In genomic region chr9:67759163-67759955, GRCm38 (mm10) we compare ENCODE assay signal across 8 mouse cellular contexts. TPM values are rescaled to one million over a fixed set of nuclear protein-coding genes. Genes with fewer than 3 reads are reported as not detected.
DNase-seq lines count a peak whose midpoint lies in the region; ATAC-seq and TF ChIP-seq lines count a peak whose summit lies in the region.

C2cd4b (plus strand) TSS chr9:67759437.

- no peaks in the 10 kb centered on the region for H3K4me1 ChIP-seq in kidney, adult 2 months (ENCODE audit: control insufficient read depth, insufficient read depth, low read length)
- peaks cover 5% of the 10 kb centered on the region; the same call in 1 of the 2 replicates for H3K4me1 ChIP-seq in limb, embryonic 14.5 days (ENCODE audit: control insufficient read depth, insufficient read depth, low read length)
- H3K4me1 ChIP-seq in midbrain, postnatal 0 days (ENCODE audit: insufficient read depth, low read length) = no peaks in the 10 kb centered on the region

- TF ChIP-seq POLR2A in kidney, adult 2 months (IDR thresholded peaks at IDR 0.05; ENCODE audit: low read depth, low read length) = no peak
- peak; percentile 44; the same call in 1 of the 2 replicates for TF ChIP-seq POLR2A in limb, embryonic 14.5 days (IDR thresholded peaks at IDR 0.05; ENCODE audit: borderline replicate concordance, extremely low read depth, insufficient read depth, insufficient read length)

- 2% methylated on average over 49 of the region's 49 CpGs for WGBS in kidney, adult 2 months
- 1% methylated on average over 49 of the region's 49 CpGs for WGBS in limb, embryonic 14.5 days
- WGBS in midbrain, postnatal 0 days = 1% methylated on average over 49 of the region's 49 CpGs

- H3K27ac ChIP-seq in left cerebral cortex, adult 2 months = peak within 1 kb of the TSS; percentile 90
- no peak within 1 kb of the TSS for H3K27ac ChIP-seq in kidney, adult 2 months (ENCODE audit: insufficient read depth, low read depth, low read length)
- H3K27ac ChIP-seq in limb, embryonic 14.5 days (replicated peaks; ENCODE audit: low read depth, low read length) = no peak within 1 kb of the TSS
- H3K27ac ChIP-seq in midbrain, postnatal 0 days (ENCODE audit: low read depth, low read length) = peak within 1 kb of the TSS; percentile 65

- H3K9me3 ChIP-seq in limb, embryonic 14.5 days (ENCODE audit: control insufficient read depth, low read length) = no peaks in the 10 kb centered on the region
- no peaks in the 10 kb centered on the region for H3K9me3 ChIP-seq in midbrain, postnatal 0 days (ENCODE audit: low read length)

- peak within 1 kb of the TSS; percentile 65 for H3K4me3 ChIP-seq in left cerebral cortex, adult 2 months
- peak within 1 kb of the TSS; percentile 36; the same call in 1 of the 2 replicates for H3K4me3 ChIP-seq in kidney, adult 2 months (ENCODE audit: insufficient read depth, low read depth, low read length)
- H3K4me3 ChIP-seq in limb, embryonic 14.5 days (replicated peaks; ENCODE audit: low read length) = peak within 1 kb of the TSS; percentile 60
- peak within 1 kb of the TSS; percentile 63 for H3K4me3 ChIP-seq in midbrain, postnatal 0 days (ENCODE audit: low read depth, low read length)

- intact Hi-C loops in left cerebral cortex, adult 2 months (cut with DNase I) = loop anchor here (2.0 to 10.0 kb wide), 3 partner anchors 43 to 213 kb away; no protein-coding TSS in a partner anchor
- intact Hi-C loops in left cerebral cortex, postnatal 4 days (cut with DNase I) = no loop called here

- ATAC-seq in limb, embryonic 14.5 days (ENCODE audit: low FRiP score, low read depth) = 0 out of 2 replicates have a peak, but pooled peaks have one; percentile 31
- 0 out of 2 replicates have a peak, but pooled peaks have one; percentile 44 for ATAC-seq in midbrain, postnatal 0 days (ENCODE audit: low FRiP score)

- H3K36me3 ChIP-seq in kidney, adult 2 months (ENCODE audit: control insufficient read depth, insufficient read depth, low read length) = no peaks in the 10 kb centered on the region
- H3K36me3 ChIP-seq in limb, embryonic 14.5 days (ENCODE audit: control insufficient read depth, insufficient read depth, low read length) = no peaks in the 10 kb centered on the region
- no peaks in the 10 kb centered on the region for H3K36me3 ChIP-seq in midbrain, postnatal 0 days (ENCODE audit: insufficient read depth, low read length)

- H3K9ac ChIP-seq in limb, embryonic 14.5 days (ENCODE audit: low read depth, low read length, severe bottlenecking) = peak within 1 kb of the TSS; percentile 59
- peak within 1 kb of the TSS; percentile 65 for H3K9ac ChIP-seq in midbrain, postnatal 0 days (replicated peaks; ENCODE audit: low read length, poor library complexity, severe bottlenecking)

- no peak for TF ChIP-seq CTCF in left cerebral cortex, adult 2 months (IDR thresholded peaks at IDR 0.05)
- TF ChIP-seq CTCF in kidney, adult 2 months (conservative IDR thresholded peaks at IDR 0.05; ENCODE audit: insufficient read depth, insufficient read length, low read depth, low read length) = no peak
- no peak for TF ChIP-seq CTCF in midbrain, postnatal 0 days (IDR thresholded peaks at IDR 0.05)

- H3K4me2 ChIP-seq in limb, embryonic 14.5 days (replicated peaks; ENCODE audit: low read depth, low read length, severe bottlenecking) = peak within 1 kb of the TSS; percentile 91
- H3K4me2 ChIP-seq in midbrain, postnatal 0 days (ENCODE audit: low read depth, low read length, poor library complexity, severe bottlenecking) = peak within 1 kb of the TSS; percentile 88

- H3K27me3 ChIP-seq in kidney, adult 2 months (replicated peaks; ENCODE audit: control insufficient read depth, insufficient read depth, low read length) = 0 out of 2 replicates have a peak, but pooled peaks cover 1% of the 10 kb centered on the region
- H3K27me3 ChIP-seq in limb, embryonic 14.5 days (ENCODE audit: control insufficient read depth, insufficient read depth, low read length) = peaks cover 18% of the 10 kb centered on the region
- no peaks in the 10 kb centered on the region for H3K27me3 ChIP-seq in midbrain, postnatal 0 days (ENCODE audit: insufficient read depth, low read length)

- peak; percentile 50 to 65 for DNase-seq in left cerebral cortex, adult 2 months (ENCODE audit: extremely low spot score in 1 of 2, low spot score in 2 of 2)
- no peak for DNase-seq in left cerebral cortex, postnatal 4 days
- DNase-seq in embryo, embryonic 11 days = peak; percentile 46
- peak; percentile 24 to 58 for DNase-seq in heart, adult 9 months (ENCODE audit: low spot score in 2 of 2)
- peak; percentile 43 for DNase-seq in kidney, adult 2 months
- DNase-seq in limb, embryonic 14.5 days (ENCODE audit: low spot score) = peak; percentile 30
- DNase-seq in midbrain, postnatal 0 days (ENCODE audit: low spot score) = peak; percentile 61
- DNase-seq in spleen, adult 12 weeks (ENCODE audit: low spot score) = no peak

RNA-seq across cellular contexts. Expression of gene C2cd4b, which starts in this region (rescaled TPM):
- total RNA-seq in left cerebral cortex, adult 2 months (2021) = 1 to 10 TPM; 4.0 to 4.6 TPM
- under 1 TPM; 0.36 to 0.58 TPM for total RNA-seq in left cerebral cortex, postnatal 4 days (2021)
- polyA plus RNA-seq in kidney, adult 2 months (2012; rRNA removed) = not detected in 2 replicates
- polyA plus RNA-seq in limb, embryonic 14.5 days (2012; rRNA removed) = 1.3 and 1.6 TPM in 2 replicates
- 0.77 and 0.91 TPM in 2 replicates for polyA plus RNA-seq in limb, embryonic 14.5 days (2014; fragmentation: Nextera tagmentation; extraction: Ambion mirVana)
- total RNA-seq in midbrain, postnatal 0 days (2014; rRNA removed) = 4.2 and 5.1 TPM in 2 replicates
- 3.0 and 3.2 TPM in 2 replicates for polyA plus RNA-seq in midbrain, postnatal 0 days (2015; fragmentation: Nextera tagmentation; extraction: Ambion mirVana)

Comparison
In these comparisons a context has a peak if more than half of its experiments do, and no peak if none do; other contexts are left out.
1. DNase-seq: peak in left cerebral cortex, adult 2 months (2 of 2), embryo, embryonic 11 days (single experiment), heart, adult 9 months (2 of 2), limb, embryonic 14.5 days (single experiment) and midbrain, postnatal 0 days (single experiment); none in left cerebral cortex, postnatal 4 days (single experiment) and spleen, adult 12 weeks (single experiment).
2. Peak in DNase-seq and H3K4me3 ChIP-seq in kidney, adult 2 months; RNA of the gene not detected or under 1 TPM.
3. H3K27ac ChIP-seq: peak in left cerebral cortex, adult 2 months (single experiment) and midbrain, postnatal 0 days (single experiment); none in kidney, adult 2 months (single experiment) and limb, embryonic 14.5 days (single experiment).
4. Peak in every context shown above with its lines, with median percentiles within 50 percentile points of each other: H3K4me3 ChIP-seq.